Mouse (Mus musculus): ENCODE measurements around the gene Btbd19.

The Btbd19 gene

DNA sequence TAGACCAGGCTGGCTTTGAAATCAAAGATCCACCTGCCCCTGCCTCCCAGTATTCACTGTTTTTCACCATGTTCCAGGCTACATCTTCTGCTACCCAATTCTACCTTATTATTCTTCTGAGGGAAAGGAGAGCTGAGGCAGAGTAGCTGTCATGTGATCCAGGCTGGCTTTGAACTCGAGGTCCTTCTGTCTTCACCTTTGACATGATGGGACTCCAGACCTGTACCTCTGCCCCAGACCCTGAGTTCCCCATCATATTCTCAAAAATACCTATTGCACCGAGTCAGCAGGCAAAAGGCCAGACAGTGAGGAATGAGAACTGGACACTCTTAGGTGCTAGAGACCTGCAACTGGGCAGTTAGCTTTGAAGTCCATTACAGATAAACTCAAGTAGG is 9.1 kb upstream of the Btbd19 start:
- no peak for DNase-seq (ENCODE audit: low spot score in 2 of 2)

DNA sequence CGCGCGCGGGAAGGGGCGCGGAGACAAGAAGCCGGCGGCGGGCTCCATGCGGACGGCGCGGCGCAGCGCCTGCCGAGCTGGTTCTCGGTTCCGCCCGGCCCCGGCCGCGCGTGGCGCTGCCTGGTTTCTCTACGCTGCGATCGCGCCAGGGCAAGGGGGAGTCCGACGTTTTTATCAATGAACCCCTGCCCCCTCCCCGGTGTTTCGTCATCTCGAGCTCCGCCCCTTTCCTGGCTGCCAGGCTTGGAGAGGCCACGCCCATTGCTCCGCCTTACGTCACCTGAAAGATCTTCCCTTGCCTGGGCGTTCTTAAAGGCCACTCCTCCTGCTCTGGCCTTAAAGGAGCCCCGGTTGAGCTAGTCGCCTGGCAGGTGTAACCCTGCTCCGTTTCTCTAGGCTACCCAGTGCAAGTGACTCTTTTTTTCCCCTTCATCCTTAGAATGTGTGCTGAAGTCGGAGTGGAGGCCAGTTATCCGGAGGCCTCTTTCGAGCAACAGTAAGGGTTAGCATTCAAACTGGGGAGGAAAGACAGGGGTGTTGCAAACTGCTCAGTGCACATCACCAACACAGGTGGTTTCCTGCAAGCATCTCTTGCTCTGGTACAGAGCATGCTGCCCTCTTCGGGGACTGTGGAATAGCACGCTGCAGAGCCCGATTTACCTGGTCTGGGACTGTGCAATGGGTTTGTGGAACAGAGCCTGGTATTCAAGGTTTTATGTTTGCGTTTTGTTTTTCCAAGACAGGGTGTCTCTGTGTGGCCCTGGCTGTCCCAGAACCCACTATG is 8.5 kb upstream of the Btbd19 start, which contains the start of gene Plk3:
Gene Plk3, minus strand, starts transcription at position 147 of the 784 bp plus-strand sequence.
- DNase-seq (ENCODE audit: low spot score in 2 of 2) = peak; percentile 97 to 98

GRCm38 (mm10) chr4:117133366-117133796 is 7.9 kb upstream of the Btbd19 start:
- DNase-seq (ENCODE audit: low spot score in 2 of 2) = no peak

DNA sequence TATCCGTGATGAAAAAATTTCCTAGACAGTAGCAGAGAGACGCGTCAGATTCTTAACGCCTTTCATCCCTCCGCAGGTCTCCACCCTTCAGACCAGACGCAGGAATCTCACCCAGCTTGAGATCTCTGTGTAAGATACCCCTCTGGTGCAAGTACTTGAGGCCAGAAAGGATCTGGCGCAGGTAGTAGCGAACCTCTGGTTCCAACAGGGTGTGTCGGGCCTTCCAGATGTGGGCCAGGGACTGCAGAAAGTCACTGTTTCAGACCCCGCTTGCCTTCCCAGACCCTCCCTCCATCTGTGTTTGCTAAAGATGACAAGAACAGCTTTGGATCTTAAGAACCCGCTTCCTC is 7.2 kb upstream of the Btbd19 start:
- no peak for DNase-seq (ENCODE audit: low spot score in 2 of 2)

- DNase-seq (ENCODE audit: low spot score in 2 of 2) = no peak
These were observed 6.6 kb upstream of the Btbd19 start for GRCm38 (mm10) chr4:117131890-117132793.

- no peak for DNase-seq (ENCODE audit: low spot score in 2 of 2)
These were observed 5.7 kb upstream of the Btbd19 start for GRCm38 (mm10) chr4:117131198-117131597.

GRCm38 (mm10) chr4:117130790-117131189 is 5.3 kb upstream of the Btbd19 start:
- no peak for DNase-seq (ENCODE audit: low spot score in 2 of 2)

- no peak for DNase-seq (ENCODE audit: low spot score in 2 of 2)
These were observed 2.6 kb upstream of the Btbd19 start for GRCm38 (mm10) chr4:117127991-117128686.

GRCm38 (mm10) chr4:117126675-117127290 is 1.3 kb upstream of the Btbd19 start, which contains the start of gene Tctex1d4:
Gene Tctex1d4, plus strand, starts transcription at chr4:117126794.
- DNase-seq (ENCODE audit: low spot score in 2 of 2) = peak; percentile 41 to 52

GRCm38 (mm10) chr4:117125910-117126674 is 567 bp upstream of the Btbd19 start:
- DNase-seq (ENCODE audit: low spot score in 2 of 2) = peak; percentile 80 to 82

- peak; percentile 83 to 84 for DNase-seq (ENCODE audit: low spot score in 2 of 2)
These were observed 792 bp downstream of the Btbd19 start for GRCm38 (mm10) chr4:117124518-117125347.

- no peak for DNase-seq (ENCODE audit: low spot score in 2 of 2)
These were observed 1.4 kb downstream of the Btbd19 start for GRCm38 (mm10) chr4:117124218-117124517.

- DNase-seq (ENCODE audit: low spot score in 2 of 2) = no peak
These were observed 1.8 kb downstream of the Btbd19 start for GRCm38 (mm10) chr4:117123546-117124217.

- DNase-seq (ENCODE audit: low spot score in 2 of 2) = no peak
These were observed 3.3 kb downstream of the Btbd19 start for GRCm38 (mm10) chr4:117122209-117122608.

DNA sequence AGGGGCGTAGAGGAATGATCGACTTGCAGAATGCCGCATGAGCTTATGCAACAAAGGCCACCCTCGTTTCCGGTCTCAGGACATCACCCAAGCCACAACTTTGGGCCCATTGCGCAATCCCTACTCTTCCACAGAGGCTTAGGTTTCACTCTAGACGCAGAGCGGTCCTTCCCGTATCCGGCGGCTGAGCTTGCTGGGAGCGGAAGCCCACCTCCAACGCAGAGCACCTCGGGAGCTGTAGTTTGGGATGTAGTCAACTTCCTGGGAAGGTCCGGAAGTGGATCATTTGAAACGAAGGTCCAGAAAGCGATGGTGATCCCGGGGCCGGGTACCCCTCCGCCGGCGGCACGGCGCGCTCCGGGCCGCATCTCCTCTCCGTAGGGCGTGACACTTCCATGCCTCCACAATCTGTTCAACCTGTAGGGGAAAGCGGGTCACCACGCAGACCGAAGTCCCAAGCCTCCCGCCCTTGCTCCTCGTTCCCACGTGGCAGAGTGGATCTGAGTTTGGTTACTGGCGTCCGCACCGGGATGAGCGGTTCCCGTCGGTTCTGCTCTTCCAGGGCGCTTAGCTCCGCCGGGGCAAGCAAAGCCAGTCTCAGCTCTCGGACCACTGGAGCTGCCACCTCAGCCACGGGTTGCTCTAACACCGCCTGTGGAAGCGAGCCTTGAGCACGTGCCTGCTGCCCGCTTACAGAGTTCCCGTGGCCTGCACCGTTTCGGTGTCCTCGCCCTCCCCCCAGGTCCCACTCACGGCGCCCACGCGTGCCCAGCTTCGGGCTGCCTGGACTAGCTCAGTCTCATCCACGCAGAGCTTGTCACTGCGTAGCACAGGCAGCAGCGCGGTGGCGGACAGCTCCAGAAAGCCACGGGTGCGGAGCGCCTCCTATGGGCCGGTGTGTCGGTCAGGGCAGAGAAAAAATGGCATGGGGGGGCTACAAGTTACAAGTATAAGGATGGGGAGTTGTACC is 4.8 kb downstream of the Btbd19 start:
- peak; percentile 91 to 92 for DNase-seq (ENCODE audit: low spot score in 2 of 2)

- DNase-seq (ENCODE audit: low spot score in 2 of 2) = no peak
These were observed 5.5 kb downstream of the Btbd19 start for GRCm38 (mm10) chr4:117120052-117120444.

- DNase-seq (ENCODE audit: low spot score in 2 of 2) = no peak
These were observed 5.9 kb downstream of the Btbd19 start for GRCm38 (mm10) chr4:117119636-117120035.

GRCm38 (mm10) chr4:117117931-117118330 is 7.6 kb downstream of the Btbd19 start:
- DNase-seq (ENCODE audit: low spot score in 2 of 2) = no peak

Data from spleen, postnatal 36 days (tissue).